Mouse (Mus musculus): Measurements from ENCODE around the gene Csnk2a2. TPM values are rescaled to one million over a fixed set of nuclear protein-coding genes. Genes with fewer than 3 reads are reported as not detected.

Csnk2a2 gene
- polyA plus RNA-seq, 1 experiment from 2014 or later, result 7.5 TPM

- Histone ChIP-seq H3K4me2 (ENCODE audit: low read length) (no peak overlapping the region), H3K4me3 (ENCODE audit: low read length) (no peak overlapping the region), H3K27me3 (replicated peaks; ENCODE audit: control insufficient read depth, insufficient read depth, low read length) (no peaks in the 10 kb centered on the region), H3K9me3 (ENCODE audit: control insufficient read depth, low read length) (no peaks in the 10 kb centered on the region), H3K9ac (ENCODE audit: low read depth, low read length) (no peak overlapping the region), H3K36me3 (ENCODE audit: control insufficient read depth, insufficient read depth, low read length) (no peaks in the 10 kb centered on the region), H3K27ac (ENCODE audit: low read depth, low read length) (no peak overlapping the region), H3K4me1 (ENCODE audit: control insufficient read depth, insufficient read depth, low read depth, low read length) (no peaks in the 10 kb centered on the region)
- WGBS, result 26% methylated on average over 4 of the region's 4 CpGs
- ATAC-seq, result no peak
Observed at GRCm38 (mm10) chr8:95512257-95512656, 22.4 kb upstream of the Csnk2a2 start.

- no peaks in the 10 kb centered on the region for H3K4me1 ChIP-seq (ENCODE audit: control insufficient read depth, insufficient read depth, low read depth, low read length)
- H3K4me2 ChIP-seq (ENCODE audit: low read length), result no peak overlapping the region
- H3K27me3 ChIP-seq (replicated peaks; ENCODE audit: control insufficient read depth, insufficient read depth, low read length), result no peaks in the 10 kb centered on the region
- H3K9me3 ChIP-seq (ENCODE audit: control insufficient read depth, low read length), result 0 out of 2 replicates have a peak, but pooled peaks cover 3% of the 10 kb centered on the region
- no peak overlapping the region for H3K4me3 ChIP-seq (ENCODE audit: low read length)
- H3K36me3 ChIP-seq (ENCODE audit: control insufficient read depth, insufficient read depth, low read length), result no peaks in the 10 kb centered on the region
- H3K27ac ChIP-seq (ENCODE audit: low read depth, low read length), result no peak overlapping the region
- no peak overlapping the region for H3K9ac ChIP-seq (ENCODE audit: low read depth, low read length)
- no peak for ATAC-seq
- 76% methylated on average over 5 of the region's 5 CpGs for WGBS
Observed at GRCm38 (mm10) chr8:95506245-95506644, 16.4 kb upstream of the Csnk2a2 start.

GRCm38 (mm10) chr8:95505606-95506005 is 15.8 kb upstream of the Csnk2a2 start:
- Histone ChIP-seq H3K27me3 (replicated peaks; ENCODE audit: control insufficient read depth, insufficient read depth, low read length) (no peaks in the 10 kb centered on the region), H3K4me1 (ENCODE audit: control insufficient read depth, insufficient read depth, low read depth, low read length) (no peaks in the 10 kb centered on the region), H3K9ac (ENCODE audit: low read depth, low read length) (no peak overlapping the region), H3K9me3 (ENCODE audit: control insufficient read depth, low read length) (0 out of 2 replicates have a peak, but pooled peaks cover 3% of the 10 kb centered on the region), H3K36me3 (ENCODE audit: control insufficient read depth, insufficient read depth, low read length) (no peaks in the 10 kb centered on the region), H3K4me3 (ENCODE audit: low read length) (no peak overlapping the region), H3K4me2 (ENCODE audit: low read length) (no peak overlapping the region), H3K27ac (ENCODE audit: low read depth, low read length) (no peak overlapping the region)
- WGBS, result 66% methylated on average over 3 of the region's 3 CpGs
- no peak for ATAC-seq

- Histone ChIP-seq H3K36me3 (ENCODE audit: control insufficient read depth, insufficient read depth, low read length) (no peaks in the 10 kb centered on the region), H3K27me3 (replicated peaks; ENCODE audit: control insufficient read depth, insufficient read depth, low read length) (no peaks in the 10 kb centered on the region), H3K4me1 (ENCODE audit: control insufficient read depth, insufficient read depth, low read depth, low read length) (no peaks in the 10 kb centered on the region), H3K4me3 (ENCODE audit: low read length) (no peak overlapping the region), H3K9me3 (ENCODE audit: control insufficient read depth, low read length) (0 out of 2 replicates have a peak, but pooled peaks cover 3% of the 10 kb centered on the region), H3K4me2 (ENCODE audit: low read length) (no peak overlapping the region), H3K27ac (ENCODE audit: low read depth, low read length) (no peak overlapping the region), H3K9ac (ENCODE audit: low read depth, low read length) (no peak overlapping the region)
- ATAC-seq, result no peak
- 47% methylated on average over 5 of the region's 5 CpGs for WGBS
Observed at GRCm38 (mm10) chr8:95504835-95505234, 15.0 kb upstream of the Csnk2a2 start.

- 0 out of 2 replicates have a peak, but pooled peaks cover 3% of the 10 kb centered on the region for H3K9me3 ChIP-seq (ENCODE audit: control insufficient read depth, low read length)
- no peak overlapping the region for H3K27ac ChIP-seq (ENCODE audit: low read depth, low read length)
- no peak overlapping the region for H3K9ac ChIP-seq (ENCODE audit: low read depth, low read length)
- H3K27me3 ChIP-seq (replicated peaks; ENCODE audit: control insufficient read depth, insufficient read depth, low read length), result no peaks in the 10 kb centered on the region
- H3K36me3 ChIP-seq (ENCODE audit: control insufficient read depth, insufficient read depth, low read length), result no peaks in the 10 kb centered on the region
- H3K4me3 ChIP-seq (ENCODE audit: low read length), result no peak overlapping the region
- 77% methylated on average over 7 of the region's 7 CpGs for WGBS
- no peaks in the 10 kb centered on the region for H3K4me1 ChIP-seq (ENCODE audit: control insufficient read depth, insufficient read depth, low read depth, low read length)
- 0 out of 2 replicates have a peak, but pooled peaks have one; percentile 34 for ATAC-seq
- no peak overlapping the region for H3K4me2 ChIP-seq (ENCODE audit: low read length)
Observed at GRCm38 (mm10) chr8:95502431-95502830, 12.6 kb upstream of the Csnk2a2 start.

GRCm38 (mm10) chr8:95500436-95500835 is 10.6 kb upstream of the Csnk2a2 start:
- Histone ChIP-seq H3K27ac (ENCODE audit: low read depth, low read length) (no peak overlapping the region), H3K27me3 (replicated peaks; ENCODE audit: control insufficient read depth, insufficient read depth, low read length) (no peaks in the 10 kb centered on the region), H3K36me3 (ENCODE audit: control insufficient read depth, insufficient read depth, low read length) (no peaks in the 10 kb centered on the region), H3K4me1 (ENCODE audit: control insufficient read depth, insufficient read depth, low read depth, low read length) (no peaks in the 10 kb centered on the region), H3K4me3 (ENCODE audit: low read length) (no peak overlapping the region), H3K9me3 (ENCODE audit: control insufficient read depth, low read length) (no peaks in the 10 kb centered on the region), H3K4me2 (ENCODE audit: low read length) (no peak overlapping the region), H3K9ac (ENCODE audit: low read depth, low read length) (no peak overlapping the region)
- ATAC-seq, result no peak
- WGBS, result 95% methylated on average over 5 of the region's 5 CpGs

GRCm38 (mm10) chr8:95499266-95500064 is 9.6 kb upstream of the Csnk2a2 start:
- 71% methylated on average over 4 of the region's 4 CpGs for WGBS
- Histone ChIP-seq H3K27me3 (replicated peaks; ENCODE audit: control insufficient read depth, insufficient read depth, low read length) (no peaks in the 10 kb centered on the region), H3K36me3 (ENCODE audit: control insufficient read depth, insufficient read depth, low read length) (no peaks in the 10 kb centered on the region), H3K9ac (ENCODE audit: low read depth, low read length) (no peak overlapping the region), H3K4me2 (ENCODE audit: low read length) (no peak overlapping the region), H3K4me1 (ENCODE audit: control insufficient read depth, insufficient read depth, low read depth, low read length) (no peaks in the 10 kb centered on the region), H3K27ac (ENCODE audit: low read depth, low read length) (no peak overlapping the region), H3K4me3 (ENCODE audit: low read length) (no peak overlapping the region), H3K9me3 (ENCODE audit: control insufficient read depth, low read length) (no peaks in the 10 kb centered on the region)
- no peak for ATAC-seq

GRCm38 (mm10) chr8:95497821-95498220 is 8.0 kb upstream of the Csnk2a2 start:
- no peak overlapping the region for H3K4me3 ChIP-seq (ENCODE audit: low read length)
- ATAC-seq, result no peak
- H3K36me3 ChIP-seq (ENCODE audit: control insufficient read depth, insufficient read depth, low read length), result no peaks in the 10 kb centered on the region
- H3K9me3 ChIP-seq (ENCODE audit: control insufficient read depth, low read length), result no peaks in the 10 kb centered on the region
- no peaks in the 10 kb centered on the region for H3K27me3 ChIP-seq (replicated peaks; ENCODE audit: control insufficient read depth, insufficient read depth, low read length)
- 85% methylated on average over 3 of the region's 3 CpGs for WGBS
- H3K4me2 ChIP-seq (ENCODE audit: low read length), result no peak overlapping the region
- H3K4me1 ChIP-seq (ENCODE audit: control insufficient read depth, insufficient read depth, low read depth, low read length), result no peaks in the 10 kb centered on the region
- no peak overlapping the region for H3K9ac ChIP-seq (ENCODE audit: low read depth, low read length)
- no peak overlapping the region for H3K27ac ChIP-seq (ENCODE audit: low read depth, low read length)

GRCm38 (mm10) chr8:95496420-95496819 is 6.6 kb upstream of the Csnk2a2 start:
- no peak for ATAC-seq
- Histone ChIP-seq H3K27me3 (replicated peaks; ENCODE audit: control insufficient read depth, insufficient read depth, low read length) (no peaks in the 10 kb centered on the region), H3K36me3 (ENCODE audit: control insufficient read depth, insufficient read depth, low read length) (no peaks in the 10 kb centered on the region), H3K4me3 (ENCODE audit: low read length) (no peak overlapping the region), H3K4me1 (ENCODE audit: control insufficient read depth, insufficient read depth, low read depth, low read length) (no peaks in the 10 kb centered on the region), H3K9ac (ENCODE audit: low read depth, low read length) (no peak overlapping the region), H3K4me2 (ENCODE audit: low read length) (no peak overlapping the region), H3K27ac (ENCODE audit: low read depth, low read length) (no peak overlapping the region), H3K9me3 (ENCODE audit: control insufficient read depth, low read length) (no peaks in the 10 kb centered on the region)
- WGBS, result 43% methylated on average over 3 of the region's 3 CpGs

Measured in hindbrain, embryonic 16.5 days (tissue).